Mouse (Mus musculus) limb, embryonic 12.5 days (tissue): ENCODE data around the gene Vat1l. TPM values are rescaled to one million over a fixed set of nuclear protein-coding genes. Genes with fewer than 3 reads are reported as not detected.

Source experiments
- ATAC-seq: fragments of 200-750 bp; cut with Nextera tagmentation; 2 replicates; pipeline ENCODE4 v1.8.0; 2017; ENCODE audit warnings: low read depth, moderate TSS enrichment; ENCODE audit not compliant: insufficient number of reproducible peaks, insufficient read depth, low FRiP score, low TSS enrichment
- H3K27ac ChIP-seq: fragments of 300-500 bp; sonication (generic); 2 replicates; pipeline ENCODE4 v1.5.1; 2016; ENCODE audit warnings: mild to moderate bottlenecking, moderate library complexity
- H3K27me3 ChIP-seq: fragments of 300-500 bp; sonication (generic); 2 replicates; pipeline ENCODE4 v1.6.1; 2016; ENCODE audit warnings: mild to moderate bottlenecking, moderate library complexity
- H3K36me3 ChIP-seq: fragments of 300-500 bp; sonication (generic); 2 replicates; pipeline ENCODE4 v1.6.1; 2016; ENCODE audit warnings: mild to moderate bottlenecking, moderate library complexity
- H3K4me1 ChIP-seq: fragments of 300-500 bp; sonication (generic); replicated peaks from 2 replicates; pipeline ENCODE4 v1.6.1; 2016
- H3K4me2 ChIP-seq: fragments of 300-500 bp; sonication (generic); 2 replicates; pipeline ENCODE4 v1.6.1; 2016; ENCODE audit warnings: mild to moderate bottlenecking, moderate library complexity
- H3K4me3 ChIP-seq: fragments of 300-500 bp; sonication (generic); replicated peaks from 2 replicates; pipeline ENCODE4 v1.5.1; 2016; ENCODE audit warnings: mild to moderate bottlenecking
- H3K9ac ChIP-seq: fragments of 300-500 bp; sonication (generic); replicated peaks from 2 replicates; pipeline ENCODE4 v1.6.1; 2016; ENCODE audit warnings: mild to moderate bottlenecking, moderate library complexity
- H3K9me3 ChIP-seq: fragments of 300-500 bp; sonication (generic); 2 replicates; pipeline ENCODE4 v1.6.1; 2016; ENCODE audit warnings: mild to moderate bottlenecking, moderate library complexity
- WGBS: fragments of 180-500 bp; shearing (Covaris S2); methylation state at CpG from one replicate; pipeline ENCODE4 v1.1.7; 2016; 5-methylcytosine and 5-hydroxymethylcytosine counted together
- polyA plus RNA-seq: library from polyadenylated mRNA; unstranded; fragments of >200 nt; fragmentation: Nextera tagmentation; extraction: Ambion mirVana; gene quantifications from 2 replicates; pipeline ENCODE4 v1.2.1, GENCODE M21; 2016

Vat1l gene
- polyA plus RNA-seq, 1 experiment from 2014 or later: 2.9 TPM

- ATAC-seq: no peak
- no peak overlapping the region for H3K4me3 ChIP-seq
- H3K4me2 ChIP-seq: no peak overlapping the region
- no peaks in the 10 kb centered on the region for H3K9me3 ChIP-seq
- H3K4me1 ChIP-seq: no peaks in the 10 kb centered on the region; the same call in 1 of the 2 replicates
- 90% methylated on average over 3 of the region's 3 CpGs for WGBS
- H3K27me3 ChIP-seq: no peaks in the 10 kb centered on the region
- no peaks in the 10 kb centered on the region for H3K36me3 ChIP-seq
- H3K9ac ChIP-seq: no peak overlapping the region
- no peak overlapping the region for H3K27ac ChIP-seq
Measured at GRCm38 (mm10) chr8:114220779-114221178, 15.4 kb downstream of the Vat1l start.

GRCm38 (mm10) chr8:114222001-114222400 lies 16.6 kb downstream of the Vat1l start:
- no peak overlapping the region for H3K4me3 ChIP-seq
- no peaks in the 10 kb centered on the region for H3K36me3 ChIP-seq
- no peak overlapping the region for H3K27ac ChIP-seq
- H3K9ac ChIP-seq: no peak overlapping the region
- no peak overlapping the region for H3K4me2 ChIP-seq
- H3K9me3 ChIP-seq: no peaks in the 10 kb centered on the region
- 83% methylated on average over 2 of the region's 2 CpGs for WGBS
- no peaks in the 10 kb centered on the region for H3K27me3 ChIP-seq
- ATAC-seq: no peak
- no peaks in the 10 kb centered on the region for H3K4me1 ChIP-seq

- Histone ChIP-seq H3K36me3 (no peaks in the 10 kb centered on the region), H3K4me1 (no peaks in the 10 kb centered on the region), H3K27ac (no peak overlapping the region), H3K27me3 (no peaks in the 10 kb centered on the region), H3K9me3 (no peaks in the 10 kb centered on the region), H3K9ac (no peak overlapping the region), H3K4me3 (no peak overlapping the region), H3K4me2 (no peak overlapping the region)
- ATAC-seq: no peak
- 96% methylated on average over 2 of the region's 2 CpGs for WGBS
Measured at GRCm38 (mm10) chr8:114224001-114224400, 18.6 kb downstream of the Vat1l start.

- Histone ChIP-seq H3K4me3 (no peak overlapping the region), H3K27ac (no peak overlapping the region), H3K9ac (no peak overlapping the region), H3K9me3 (no peaks in the 10 kb centered on the region), H3K4me2 (no peak overlapping the region), H3K36me3 (no peaks in the 10 kb centered on the region), H3K27me3 (no peaks in the 10 kb centered on the region), H3K4me1 (no peaks in the 10 kb centered on the region)
- 71% methylated on average over 3 of the region's 3 CpGs for WGBS
- ATAC-seq: no peak
Measured at GRCm38 (mm10) chr8:114251321-114252065, 46.1 kb downstream of the Vat1l start.

- Histone ChIP-seq H3K9ac (no peak overlapping the region), H3K9me3 (no peaks in the 10 kb centered on the region), H3K27ac (no peak overlapping the region), H3K4me2 (no peak overlapping the region), H3K4me3 (no peak overlapping the region), H3K36me3 (no peaks in the 10 kb centered on the region), H3K27me3 (no peaks in the 10 kb centered on the region), H3K4me1 (peaks cover 8% of the 10 kb centered on the region; the same call in 1 of the 2 replicates)
- 65% methylated on average over 4 of the region's 4 CpGs for WGBS
- no peak for ATAC-seq
Measured at GRCm38 (mm10) chr8:114258685-114259084, 53.3 kb downstream of the Vat1l start.

GRCm38 (mm10) chr8:114259713-114260355 lies 54.4 kb downstream of the Vat1l start:
- no peak overlapping the region for H3K4me3 ChIP-seq
- 74% methylated on average over 5 of the region's 5 CpGs for WGBS
- no peak overlapping the region for H3K9ac ChIP-seq
- H3K9me3 ChIP-seq: no peaks in the 10 kb centered on the region
- no peaks in the 10 kb centered on the region for H3K36me3 ChIP-seq
- H3K4me1 ChIP-seq: peaks cover 8% of the 10 kb centered on the region; the same call in 1 of the 2 replicates
- no peak overlapping the region for H3K27ac ChIP-seq
- ATAC-seq: no peak
- no peak overlapping the region for H3K4me2 ChIP-seq
- no peaks in the 10 kb centered on the region for H3K27me3 ChIP-seq

GRCm38 (mm10) chr8:114262331-114262730 lies 56.9 kb downstream of the Vat1l start:
- Histone ChIP-seq H3K9ac (no peak overlapping the region), H3K27ac (no peak overlapping the region), H3K27me3 (no peaks in the 10 kb centered on the region), H3K4me2 (no peak overlapping the region), H3K4me3 (no peak overlapping the region), H3K36me3 (no peaks in the 10 kb centered on the region), H3K9me3 (no peaks in the 10 kb centered on the region), H3K4me1 (peaks cover 8% of the 10 kb centered on the region; the same call in 1 of the 2 replicates)
- ATAC-seq: no peak
- WGBS: 71% methylated on average over 2 of the region's 2 CpGs

GRCm38 (mm10) chr8:114274558-114274957 lies 69.1 kb downstream of the Vat1l start:
- WGBS: 70% methylated on average over 8 of the region's 8 CpGs
- H3K36me3 ChIP-seq: no peaks in the 10 kb centered on the region
- no peak overlapping the region for H3K4me2 ChIP-seq
- H3K4me3 ChIP-seq: no peak overlapping the region
- no peak overlapping the region for H3K27ac ChIP-seq
- ATAC-seq: no peak
- no peaks in the 10 kb centered on the region for H3K27me3 ChIP-seq
- no peak overlapping the region for H3K9ac ChIP-seq
- H3K4me1 ChIP-seq: no peaks in the 10 kb centered on the region
- no peaks in the 10 kb centered on the region for H3K9me3 ChIP-seq

GRCm38 (mm10) chr8:114281101-114281500 lies 75.7 kb downstream of the Vat1l start:
- Histone ChIP-seq H3K4me2 (no peak overlapping the region), H3K4me1 (no peaks in the 10 kb centered on the region), H3K4me3 (no peak overlapping the region), H3K27me3 (no peaks in the 10 kb centered on the region), H3K9me3 (no peaks in the 10 kb centered on the region), H3K36me3 (no peaks in the 10 kb centered on the region), H3K27ac (no peak overlapping the region), H3K9ac (no peak overlapping the region)
- WGBS: 46% methylated on average over 1 of the region's 1 CpGs
- no peak for ATAC-seq

- Histone ChIP-seq H3K4me3 (no peak overlapping the region), H3K4me2 (no peak overlapping the region), H3K9ac (no peak overlapping the region), H3K36me3 (no peaks in the 10 kb centered on the region), H3K27me3 (no peaks in the 10 kb centered on the region), H3K27ac (peak overlapping the region; percentile 60; the same call in 1 of the 2 replicates), H3K9me3 (no peaks in the 10 kb centered on the region), H3K4me1 (peaks cover 10% of the 10 kb centered on the region; the same call in 1 of the 2 replicates)
- ATAC-seq: peak; percentile 77
- 61% methylated on average over 11 of the region's 11 CpGs for WGBS
Measured at GRCm38 (mm10) chr8:114294889-114295748, 89.7 kb downstream of the Vat1l start.

- Histone ChIP-seq H3K36me3 (no peaks in the 10 kb centered on the region), H3K4me1 (peaks cover 10% of the 10 kb centered on the region; the same call in 1 of the 2 replicates), H3K27me3 (no peaks in the 10 kb centered on the region), H3K4me3 (no peak overlapping the region), H3K4me2 (no peak overlapping the region), H3K27ac (peak overlapping the region; percentile 60), H3K9me3 (no peaks in the 10 kb centered on the region), H3K9ac (no peak overlapping the region)
- WGBS: 80% methylated on average over 3 of the region's 3 CpGs
- ATAC-seq: no peak
Measured at GRCm38 (mm10) chr8:114295749-114296067, 90.3 kb downstream of the Vat1l start.
